Mouse (Mus musculus) ovary, postnatal 14 days (tissue): ENCODE measurements at regions not wholly inside any gene's neighbourhood (a gene's known extent, or its start where the extent isn't known, plus 50 kb on each side); places are given as distances from the start of the nearest gene placed in this dataset.
A peak's percentile ranks its signal among the peaks of the same experiment; 100 is the strongest.
"Not testable (repeated sequence)": the region's sequence is repeated elsewhere in the genome, so short reads cannot be mapped to it uniquely, and the experiment has no call there.

Experiments used
- DNase-seq: peaks from one replicate; pipeline ENCODE4 v3.0.0; 2022; ENCODE audit warnings: low spot score

GRCm38 (mm10) chr17:69563165-69563564 lies 124.0 kb downstream of the Akain1 start:
- DNase-seq, result peak; percentile 51

DNA sequence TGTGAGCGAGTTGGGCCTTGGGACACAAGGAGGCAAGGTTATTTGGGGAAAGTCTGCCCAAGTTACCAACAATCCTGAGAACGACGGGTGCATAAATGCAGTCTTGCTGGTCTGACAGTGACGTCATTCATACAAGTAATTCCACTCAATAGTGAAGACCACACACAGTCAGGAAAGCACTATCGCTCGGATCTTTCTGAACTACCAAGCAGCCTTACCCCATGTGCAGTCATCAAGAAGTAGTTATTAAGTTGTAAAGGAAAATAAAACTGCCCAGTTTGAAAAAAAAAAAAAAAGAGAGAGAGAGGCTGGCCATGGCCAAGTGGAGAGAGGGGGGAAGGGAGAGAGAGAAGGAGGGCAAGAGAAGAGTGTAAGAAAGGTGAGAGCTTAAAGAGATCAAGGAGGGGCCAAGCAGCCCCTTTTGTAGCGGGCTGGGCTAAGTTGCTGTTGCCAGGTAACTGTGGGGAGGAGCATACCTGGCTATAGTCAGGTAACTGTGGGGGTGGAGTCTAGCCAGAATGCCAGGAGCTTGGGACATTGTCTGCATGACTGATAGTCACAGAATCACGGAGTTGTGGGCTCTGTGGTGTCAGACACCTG lies 132.0 kb downstream of the Akain1 start:
- DNase-seq, result not testable (repeated sequence)

DNA sequence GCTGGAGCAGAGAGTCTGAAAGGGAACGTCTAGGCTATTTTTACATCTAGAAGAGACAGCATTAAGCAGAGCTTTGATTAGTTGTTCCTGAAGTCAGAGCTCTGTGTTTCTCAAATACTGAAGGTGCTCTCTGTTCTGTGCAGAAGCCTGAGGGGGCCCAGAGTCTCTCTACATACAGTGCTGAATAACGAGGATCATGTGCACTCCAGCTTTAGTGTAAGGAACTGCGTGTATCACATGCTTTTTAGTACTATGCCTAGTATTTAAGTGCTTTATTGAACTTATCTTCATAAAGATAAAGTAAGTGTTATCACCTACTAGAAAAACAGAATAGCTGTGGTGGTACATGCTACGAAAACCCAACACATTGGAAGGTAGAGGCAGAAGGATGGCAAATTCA lies 151.4 kb downstream of the Akain1 start:
- DNase-seq, result no peak

GRCm38 (mm10) chr17:69597773-69598295 lies 158.7 kb downstream of the Akain1 start:
- no peak for DNase-seq

GRCm38 (mm10) chr17:69598461-69598860 lies 159.3 kb downstream of the Akain1 start:
- no peak for DNase-seq

DNA sequence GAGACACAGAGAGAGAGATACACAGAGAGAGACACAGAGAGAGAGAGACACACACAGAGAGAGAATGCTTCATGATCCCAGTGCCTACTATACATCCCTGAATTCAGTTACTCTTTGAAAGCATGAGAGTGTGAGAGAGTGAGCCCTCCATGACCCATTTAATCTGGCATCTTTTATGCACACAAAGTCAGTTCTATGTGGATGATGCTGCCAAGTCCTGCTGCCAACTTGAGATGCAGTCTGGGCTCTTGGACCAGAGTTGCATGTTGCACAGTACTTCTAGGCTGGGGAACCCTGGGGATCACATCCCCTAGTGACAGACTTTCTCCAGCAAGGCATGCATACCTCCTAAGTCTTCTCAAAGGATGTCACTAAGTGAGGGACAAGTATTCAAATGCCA lies 164.5 kb downstream of the Akain1 start:
- no peak for DNase-seq

DNA sequence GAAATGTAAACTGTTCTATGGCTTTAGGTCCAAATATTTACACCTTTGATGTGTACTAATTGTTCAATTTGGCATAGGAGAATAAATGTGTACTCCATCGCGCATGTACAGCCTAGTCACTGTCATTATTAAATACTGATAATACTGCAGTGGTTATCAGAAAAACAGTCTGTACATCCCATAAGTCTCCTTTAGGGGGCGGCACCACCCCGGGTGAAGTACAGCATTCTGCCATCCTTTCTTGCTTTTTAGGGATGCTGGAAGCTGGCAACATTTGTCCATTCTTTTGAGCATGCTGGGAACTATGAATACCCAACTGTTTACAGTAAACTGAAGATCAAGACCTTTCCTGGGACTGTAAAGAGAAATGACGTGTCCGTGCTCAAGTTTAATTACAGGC lies 165.6 kb downstream of the Akain1 start:
- no peak for DNase-seq

- DNase-seq, result no peak
Observed at GRCm38 (mm10) chr17:69605458-69605857, 166.3 kb downstream of the Akain1 start.

DNA sequence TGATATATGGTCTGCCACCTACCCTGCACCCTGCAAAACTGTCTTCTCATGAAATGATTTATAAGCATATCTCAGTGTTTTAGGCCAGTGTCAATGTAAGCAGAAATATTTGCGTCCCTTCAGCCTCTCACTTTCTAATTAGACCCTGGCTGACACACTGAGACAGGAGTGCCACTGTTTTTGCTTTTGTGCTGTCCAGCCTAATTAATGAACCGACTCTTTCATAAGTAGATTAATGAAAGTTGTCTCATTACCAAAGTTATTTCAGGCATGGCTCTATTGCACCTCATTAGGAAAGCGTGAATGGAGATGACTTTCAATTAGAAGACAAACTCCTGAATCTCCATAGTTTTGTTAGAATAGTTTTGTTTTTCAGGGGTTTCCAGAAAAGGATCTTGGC lies 192.3 kb downstream of the Akain1 start:
- DNase-seq, result no peak

- DNase-seq, result not testable (repeated sequence)
Observed at GRCm38 (mm10) chr17:69650496-69650895, 211.4 kb downstream of the Akain1 start.

DNA sequence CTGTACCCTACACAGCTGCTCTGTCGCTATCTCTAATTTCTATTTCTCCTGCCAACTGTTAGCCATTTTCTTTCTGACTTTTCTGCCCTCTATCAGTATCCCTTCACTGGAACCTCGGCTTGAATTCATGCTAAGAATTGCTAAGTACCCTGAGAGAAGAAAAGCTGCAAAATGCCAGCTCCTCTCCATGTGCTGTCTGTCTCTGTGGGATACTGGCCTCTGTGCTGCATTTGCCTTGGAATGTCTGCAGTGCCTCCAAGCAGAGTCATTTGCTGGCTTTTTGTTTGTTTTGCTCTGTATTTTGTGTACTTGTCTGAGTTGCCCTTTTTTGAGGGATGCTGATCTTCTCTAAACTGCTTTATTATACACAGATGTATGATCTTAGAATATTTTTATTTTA lies 215.5 kb downstream of the Akain1 start:
- no peak for DNase-seq

DNA sequence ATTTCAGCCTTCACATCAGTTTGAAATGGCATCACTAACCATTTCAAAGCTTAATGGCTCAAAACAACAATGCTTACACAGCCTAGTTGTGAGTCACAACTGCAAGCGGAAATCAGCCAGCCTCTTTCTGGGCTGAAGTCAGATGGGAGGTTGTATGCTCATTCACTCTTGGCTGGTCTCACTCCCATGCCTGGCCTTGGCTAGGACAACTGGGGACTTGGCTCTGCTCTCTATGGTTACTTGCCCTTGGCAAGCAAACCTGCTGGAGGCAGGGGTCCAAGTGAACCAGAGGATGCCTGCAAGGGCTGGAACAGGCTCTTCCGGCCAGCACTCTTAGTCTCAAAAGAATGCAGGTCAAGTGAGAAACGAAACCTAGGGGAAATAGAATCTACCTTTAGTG lies 233.4 kb downstream of the Akain1 start:
- peak; percentile 55 for DNase-seq

- no peak for DNase-seq
Observed at GRCm38 (mm10) chr17:69683091-69683490, 244.0 kb downstream of the Akain1 start.

DNA sequence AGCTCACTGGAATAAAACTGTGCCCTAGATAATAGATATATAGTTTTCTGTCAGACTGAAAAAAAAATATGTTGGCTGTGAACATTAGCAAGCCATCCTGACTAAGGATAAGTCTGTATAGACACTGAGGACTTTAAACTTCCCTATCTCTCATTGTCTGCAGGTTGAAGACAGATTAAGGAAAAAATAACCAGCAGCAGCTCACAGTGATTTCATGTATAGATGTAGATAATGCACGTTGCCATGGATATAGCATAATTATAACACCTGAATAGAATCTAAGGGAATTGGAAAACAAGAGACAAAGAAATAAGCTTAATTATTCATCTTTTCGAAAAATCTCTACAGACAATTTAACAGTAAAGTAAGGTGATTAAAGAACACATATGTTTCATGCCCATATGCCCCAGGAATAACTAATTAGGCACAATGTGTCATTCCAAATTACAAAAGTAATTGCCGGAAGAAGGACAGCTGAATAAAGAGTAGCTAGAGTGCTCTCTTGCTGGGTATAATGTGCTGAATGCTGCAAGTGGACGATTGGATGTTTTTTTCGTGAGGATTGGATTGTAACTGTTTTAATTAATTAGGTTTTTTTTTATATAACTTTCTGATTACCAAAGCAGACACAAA lies 246.6 kb downstream of the Akain1 start:
- no peak for DNase-seq

- DNase-seq, result no peak
Observed at GRCm38 (mm10) chr17:69686383-69686782, 247.3 kb downstream of the Akain1 start.

- DNase-seq, result no peak
Observed at GRCm38 (mm10) chr17:69695341-69695740, 256.2 kb downstream of the Akain1 start.

DNA sequence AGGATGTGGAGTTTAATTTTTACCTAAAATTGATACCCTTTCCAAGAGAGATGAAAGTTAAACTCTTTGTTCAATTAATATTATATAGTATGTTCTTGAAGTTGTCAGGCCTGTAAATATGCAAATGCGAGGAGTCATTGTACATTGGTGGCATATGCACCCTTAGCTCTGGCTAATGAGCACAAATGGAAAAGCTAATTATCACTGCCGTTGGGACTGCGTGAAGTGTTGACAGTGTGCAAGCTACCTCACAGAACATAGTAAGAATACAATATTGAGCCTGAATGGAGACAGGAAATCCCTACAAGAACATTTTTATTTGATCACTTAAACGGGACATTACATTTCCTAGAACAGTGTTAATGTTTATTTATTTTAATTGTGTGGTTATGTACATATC lies 241.5 kb upstream of the Dlgap1 start:
- DNase-seq, result no peak

- DNase-seq, result no peak
Observed at GRCm38 (mm10) chr17:69732981-69733380, 235.9 kb upstream of the Dlgap1 start.

DNA sequence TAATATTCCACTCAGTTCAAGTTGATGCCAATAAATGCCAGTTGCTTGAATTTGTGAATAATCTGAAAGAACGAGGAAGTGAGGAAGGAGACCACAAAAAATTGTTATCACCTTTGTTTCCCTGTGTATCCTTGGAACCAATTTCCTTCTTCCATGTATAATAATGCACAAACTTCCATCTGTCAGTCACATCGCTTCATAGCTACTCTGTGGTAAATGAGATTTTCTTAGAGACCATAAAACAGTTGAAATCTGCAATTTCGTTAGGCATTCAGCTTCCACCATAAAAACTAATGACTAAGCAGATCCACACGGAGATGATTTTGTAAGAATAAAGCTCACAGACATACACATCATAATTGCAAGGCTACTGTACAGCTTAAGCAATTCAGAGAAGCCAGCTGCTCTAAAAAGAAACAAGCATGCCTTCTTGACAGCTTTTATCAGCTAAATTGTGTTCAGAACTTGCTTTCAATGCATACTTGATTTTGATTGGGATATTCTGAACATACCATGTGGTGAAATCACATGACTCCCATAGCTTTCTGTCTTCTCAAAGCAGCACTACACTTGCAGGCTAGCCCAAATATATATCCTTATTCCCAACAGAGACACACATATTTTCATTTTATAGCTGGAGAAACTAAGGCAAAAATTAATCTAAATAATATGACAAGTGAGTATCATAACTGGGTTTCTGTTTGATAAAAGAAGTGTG lies 232.3 kb upstream of the Dlgap1 start:
- DNase-seq, result no peak

DNA sequence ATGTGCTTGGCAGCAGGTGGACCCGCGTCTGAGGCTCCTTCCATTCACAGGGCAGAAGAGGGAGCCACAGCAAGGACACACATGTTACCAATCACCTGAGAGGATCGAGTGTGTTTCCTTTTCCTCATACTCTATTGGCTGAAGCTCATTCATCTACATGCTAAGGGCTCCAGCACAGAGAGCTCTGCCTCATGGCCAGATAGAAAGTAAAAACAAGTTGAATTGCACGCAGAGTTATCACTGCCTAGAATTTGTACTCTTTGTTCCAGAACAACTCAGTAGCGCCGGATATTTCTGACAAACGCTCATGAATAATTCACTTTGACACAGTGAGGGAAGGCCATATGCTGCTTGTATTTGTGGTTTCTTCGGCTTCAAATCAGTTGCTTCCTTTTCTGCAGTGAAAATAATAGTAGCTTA lies 199.9 kb upstream of the Dlgap1 start:
- DNase-seq, result no peak

GRCm38 (mm10) chr17:69770046-69770445 lies 198.8 kb upstream of the Dlgap1 start:
- DNase-seq, result no peak

GRCm38 (mm10) chr17:69781201-69781600 lies 187.7 kb upstream of the Dlgap1 start:
- no peak for DNase-seq

DNA sequence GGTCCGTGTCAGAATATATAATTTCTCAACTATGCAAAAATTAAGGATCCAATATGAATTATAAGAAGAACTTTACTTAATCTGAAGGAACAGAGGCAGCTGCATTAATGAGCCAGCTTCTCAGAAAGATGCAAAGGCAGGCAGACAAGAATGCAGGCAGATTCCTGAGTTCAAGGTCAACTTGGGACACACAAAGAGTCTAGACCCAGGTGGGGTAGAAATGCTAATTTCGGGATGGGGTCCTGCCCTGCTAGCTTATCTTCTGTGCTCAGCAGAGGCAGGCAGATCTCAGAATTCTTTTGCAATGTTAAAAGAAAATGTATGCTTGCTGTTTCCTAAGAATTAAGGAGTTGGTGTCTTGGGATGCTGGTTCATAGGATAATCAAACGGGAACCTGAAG lies 181.9 kb upstream of the Dlgap1 start:
- no peak for DNase-seq
